Mouse (Mus musculus) hindbrain, embryonic 13.5 days (tissue): ENCODE results near the gene Kif27. TPM values are rescaled to one million over a fixed set of nuclear protein-coding genes. Genes with fewer than 3 reads are reported as not detected.

ENCODE experiments used
- ATAC-seq: fragments of 200-750 bp; cut with Nextera tagmentation; 2 replicates; pipeline ENCODE4 v1.8.0; 2017; ENCODE audit warnings: moderate TSS enrichment; ENCODE audit not compliant: low FRiP score
- H3K27ac ChIP-seq: fragments of 300-500 bp; sonication (generic); 2 replicates; pipeline ENCODE4 v1.5.1; 2015; ENCODE audit warnings: inconsistent platforms, mild to moderate bottlenecking, moderate library complexity
- H3K27me3 ChIP-seq: fragments of 300-500 bp; sonication (generic); 2 replicates; pipeline ENCODE4 v1.6.1; 2015; ENCODE audit warnings: mild to moderate bottlenecking, inconsistent platforms
- H3K36me3 ChIP-seq: fragments of 300-500 bp; sonication (generic); 2 replicates; pipeline ENCODE4 v1.6.1; 2015; ENCODE audit warnings: mild to moderate bottlenecking, inconsistent platforms
- H3K4me1 ChIP-seq: fragments of 300-500 bp; sonication (generic); replicated peaks from 2 replicates; pipeline ENCODE4 v1.6.1; 2015; ENCODE audit warnings: inconsistent platforms
- H3K4me2 ChIP-seq: fragments of 300-500 bp; sonication (generic); 2 replicates; pipeline ENCODE4 v1.6.1; 2015; ENCODE audit warnings: inconsistent platforms, mild to moderate bottlenecking, moderate library complexity
- H3K4me3 ChIP-seq: fragments of 300-500 bp; sonication (generic); 2 replicates; pipeline ENCODE4 v1.5.1; 2015; ENCODE audit warnings: mild to moderate bottlenecking, inconsistent platforms
- H3K9ac ChIP-seq: fragments of 300-500 bp; sonication (generic); 2 replicates; pipeline ENCODE4 v1.6.1; 2015; ENCODE audit warnings: mild to moderate bottlenecking, inconsistent platforms
- H3K9me3 ChIP-seq: fragments of 300-500 bp; sonication (generic); 2 replicates; pipeline ENCODE4 v1.6.1; 2016; ENCODE audit warnings: inconsistent platforms
- WGBS: fragments of 180-500 bp; shearing (Covaris S2); methylation state at CpG from one replicate; pipeline ENCODE4 v1.1.7; 2015; 5-methylcytosine and 5-hydroxymethylcytosine counted together
- polyA plus RNA-seq: library from polyadenylated mRNA; unstranded; fragments of >200 nt; fragmentation: Nextera tagmentation; extraction: Ambion mirVana; gene quantifications from 2 replicates; pipeline ENCODE4 v1.2.1, GENCODE M21; 2015

The Kif27 gene
- polyA plus RNA-seq, 1 experiment from 2014 or later, result 2.5 TPM

DNA sequence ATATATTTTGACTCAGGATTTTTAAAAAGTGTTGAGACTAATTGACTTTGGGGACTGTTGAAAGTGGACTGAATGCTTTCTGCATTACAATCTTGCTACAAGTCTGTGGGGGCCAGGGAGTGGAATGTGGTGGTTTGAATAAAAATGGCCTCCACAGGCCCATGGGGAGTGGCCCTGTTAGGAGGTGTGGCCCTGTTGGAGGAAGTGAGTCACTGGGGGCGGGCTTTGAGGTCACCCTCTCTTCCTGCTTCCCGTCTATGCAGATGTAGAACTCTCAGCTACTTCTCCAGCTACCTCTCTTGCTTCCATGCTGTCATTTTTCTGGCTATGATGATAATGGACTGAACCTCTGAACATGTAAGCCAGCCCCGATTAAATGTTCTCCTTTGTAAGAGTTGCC, 60.2 kb downstream of the Kif27 start:
- Histone ChIP-seq H3K9me3 (no peaks in the 10 kb centered on the region), H3K4me1 (no peaks in the 10 kb centered on the region), H3K36me3 (no peaks in the 10 kb centered on the region), H3K27ac (no peak overlapping the region), H3K27me3 (no peaks in the 10 kb centered on the region), H3K4me2 (no peak overlapping the region), H3K9ac (no peak overlapping the region), H3K4me3 (no peak overlapping the region)
- WGBS, result 93% methylated on average over 3 of the region's 3 CpGs
- ATAC-seq, result no peak

DNA sequence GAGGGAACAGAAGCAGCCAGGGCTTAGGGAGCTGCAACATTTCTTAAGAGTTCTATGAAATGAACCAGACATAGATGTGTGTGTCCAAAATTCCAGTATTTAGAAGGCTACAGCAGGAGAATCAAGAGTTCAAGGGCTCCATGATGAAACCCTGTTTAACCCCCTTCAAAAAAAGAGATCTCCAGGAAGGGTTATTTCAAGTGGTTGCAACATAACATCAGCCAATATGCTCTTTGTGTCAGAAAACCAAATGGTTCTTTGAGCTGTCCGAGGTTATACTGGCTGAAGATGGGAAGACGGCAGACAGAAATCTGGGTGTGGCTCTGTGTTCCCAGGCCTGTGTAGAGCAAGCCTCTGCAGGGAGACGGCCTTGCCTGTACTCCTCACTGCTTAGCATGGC, 63.3 kb downstream of the Kif27 start:
- H3K4me3 ChIP-seq, result no peak overlapping the region
- no peaks in the 10 kb centered on the region for H3K9me3 ChIP-seq
- WGBS, result 84% methylated on average over 3 of the region's 3 CpGs
- H3K27ac ChIP-seq, result no peak overlapping the region
- no peaks in the 10 kb centered on the region for H3K36me3 ChIP-seq
- peaks cover 4% of the 10 kb centered on the region for H3K4me1 ChIP-seq
- no peak overlapping the region for H3K4me2 ChIP-seq
- no peak overlapping the region for H3K9ac ChIP-seq
- no peaks in the 10 kb centered on the region for H3K27me3 ChIP-seq
- ATAC-seq, result no peak

DNA sequence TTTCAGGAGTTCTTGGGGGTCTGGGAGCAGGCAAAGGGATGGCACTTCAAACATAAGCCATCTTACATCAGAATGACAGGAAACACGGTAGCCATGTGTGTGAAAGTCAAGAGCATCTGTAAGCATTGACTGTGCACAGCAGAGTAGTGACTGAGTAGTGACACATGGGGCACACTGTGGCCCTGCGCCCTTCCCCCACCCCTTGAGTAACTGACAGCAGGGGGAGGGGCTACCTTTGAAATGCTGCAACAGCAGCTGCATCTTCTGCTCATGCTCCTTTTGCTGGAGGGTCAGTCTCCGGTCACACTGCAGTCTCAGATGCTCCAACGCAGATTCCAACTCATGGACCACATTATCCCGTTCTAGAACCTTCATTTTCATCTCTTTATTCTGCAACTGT, 66.1 kb downstream of the Kif27 start:
- H3K4me1 ChIP-seq, result peaks cover 4% of the 10 kb centered on the region
- H3K36me3 ChIP-seq, result no peaks in the 10 kb centered on the region
- no peak overlapping the region for H3K4me2 ChIP-seq
- H3K9me3 ChIP-seq, result no peaks in the 10 kb centered on the region
- 13% methylated on average over 5 of the region's 5 CpGs for WGBS
- no peak for ATAC-seq
- no peak overlapping the region for H3K4me3 ChIP-seq
- H3K27me3 ChIP-seq, result no peaks in the 10 kb centered on the region
- H3K27ac ChIP-seq, result no peak overlapping the region
- H3K9ac ChIP-seq, result no peak overlapping the region

DNA sequence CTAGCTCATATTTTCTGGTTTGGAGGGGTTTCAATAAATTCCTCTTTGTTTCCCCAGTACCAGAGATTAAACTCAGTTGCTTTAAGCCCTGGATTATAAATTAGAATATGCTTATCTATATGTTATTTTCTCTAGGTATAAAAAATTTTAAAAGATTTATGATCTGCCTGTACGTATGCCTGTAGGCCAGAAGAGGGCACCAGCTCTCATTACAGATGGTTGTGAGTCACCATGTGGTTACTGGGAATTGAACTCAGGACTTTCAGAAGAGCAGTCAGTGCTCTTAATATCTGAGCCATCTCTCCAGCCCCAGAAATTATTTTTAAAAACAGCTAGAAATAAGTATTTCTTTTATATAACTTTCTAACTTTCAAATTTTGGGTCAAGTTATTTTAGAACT, 69.6 kb downstream of the Kif27 start:
- H3K4me1 ChIP-seq, result peaks cover 4% of the 10 kb centered on the region
- H3K27ac ChIP-seq, result no peak overlapping the region
- no peak overlapping the region for H3K4me3 ChIP-seq
- H3K27me3 ChIP-seq, result no peaks in the 10 kb centered on the region
- no peaks in the 10 kb centered on the region for H3K36me3 ChIP-seq
- H3K9me3 ChIP-seq, result no peaks in the 10 kb centered on the region
- H3K4me2 ChIP-seq, result no peak overlapping the region
- ATAC-seq, result no peak
- H3K9ac ChIP-seq, result no peak overlapping the region
- WGBS, result 56% methylated on average over 1 of the region's 1 CpGs

DNA sequence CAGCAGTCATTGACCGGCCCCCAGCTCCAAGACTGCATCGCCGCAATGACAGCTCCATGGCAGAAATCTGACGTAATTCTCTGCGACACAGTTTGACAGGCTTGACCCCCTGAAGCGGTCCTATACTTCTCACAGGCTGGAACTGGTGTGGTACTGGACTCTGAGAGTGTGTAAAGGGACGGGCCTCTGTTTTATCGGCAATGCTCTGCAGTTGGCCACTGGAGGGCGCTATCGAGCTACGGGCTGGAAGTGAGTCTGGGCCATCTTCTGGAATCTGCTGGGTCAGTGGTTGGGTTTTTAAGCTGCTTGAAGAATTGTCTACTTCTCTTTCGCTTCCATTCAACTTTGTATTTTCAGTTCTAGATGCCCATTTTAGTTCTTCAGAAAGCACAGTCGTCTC, 71.1 kb downstream of the Kif27 start:
- 13% methylated on average over 13 of the region's 13 CpGs for WGBS
- no peak overlapping the region for H3K9ac ChIP-seq
- peaks cover 2% of the 10 kb centered on the region for H3K4me1 ChIP-seq
- no peaks in the 10 kb centered on the region for H3K36me3 ChIP-seq
- no peaks in the 10 kb centered on the region for H3K27me3 ChIP-seq
- H3K4me3 ChIP-seq, result no peak overlapping the region
- H3K27ac ChIP-seq, result no peak overlapping the region
- H3K4me2 ChIP-seq, result no peak overlapping the region
- no peak for ATAC-seq
- H3K9me3 ChIP-seq, result no peaks in the 10 kb centered on the region

DNA sequence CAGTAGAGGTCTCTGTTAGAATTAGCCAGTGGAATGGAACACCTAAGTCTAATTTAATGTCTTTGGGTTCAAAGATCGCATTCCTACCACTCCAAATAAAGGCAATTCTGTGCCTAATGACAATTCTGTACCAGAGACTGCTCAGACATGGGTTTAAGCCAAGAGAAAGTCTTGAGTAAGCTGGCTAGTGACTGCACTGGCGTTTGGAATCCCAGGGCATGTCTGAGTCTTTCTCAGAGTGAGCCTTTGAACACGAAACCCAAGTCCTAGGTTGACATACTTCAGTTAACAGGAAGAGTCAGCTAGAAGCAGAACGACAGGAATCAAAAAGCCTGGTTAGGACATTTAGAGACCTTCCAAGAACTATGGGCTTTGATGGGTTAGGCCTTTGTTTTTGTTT, 75.5 kb downstream of the Kif27 start:
- ATAC-seq, result no peak
- Histone ChIP-seq H3K4me2 (no peak overlapping the region), H3K9me3 (no peaks in the 10 kb centered on the region), H3K4me3 (no peak overlapping the region), H3K27ac (no peak overlapping the region), H3K4me1 (no peaks in the 10 kb centered on the region), H3K9ac (no peak overlapping the region), H3K27me3 (no peaks in the 10 kb centered on the region), H3K36me3 (no peaks in the 10 kb centered on the region)
- 75% methylated on average over 4 of the region's 4 CpGs for WGBS

DNA sequence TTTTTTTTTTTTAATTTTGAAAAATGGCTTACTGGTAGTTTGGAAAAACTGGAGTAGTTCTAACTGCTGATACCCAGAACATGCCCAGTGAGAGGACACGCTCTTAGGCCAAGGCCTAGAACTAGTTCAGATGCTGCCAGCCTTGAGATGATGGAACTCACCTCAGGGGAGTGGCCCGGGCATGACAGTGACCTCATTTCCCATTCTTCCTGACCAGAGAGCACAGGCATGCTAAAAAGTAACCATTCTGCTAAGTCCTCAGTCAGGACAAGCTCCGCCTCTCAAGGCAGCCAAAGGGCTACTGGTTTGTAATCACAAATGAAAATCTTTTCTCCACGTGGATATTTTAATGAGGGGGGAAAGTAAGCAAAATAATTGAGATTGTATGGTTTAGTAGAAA, 77.0 kb downstream of the Kif27 start:
- Histone ChIP-seq H3K36me3 (no peaks in the 10 kb centered on the region), H3K4me1 (no peaks in the 10 kb centered on the region), H3K27ac (no peak overlapping the region), H3K27me3 (no peaks in the 10 kb centered on the region), H3K9me3 (no peaks in the 10 kb centered on the region), H3K4me2 (no peak overlapping the region), H3K4me3 (no peak overlapping the region), H3K9ac (no peak overlapping the region)
- no peak for ATAC-seq
- WGBS, result 67% methylated on average over 4 of the region's 4 CpGs

DNA sequence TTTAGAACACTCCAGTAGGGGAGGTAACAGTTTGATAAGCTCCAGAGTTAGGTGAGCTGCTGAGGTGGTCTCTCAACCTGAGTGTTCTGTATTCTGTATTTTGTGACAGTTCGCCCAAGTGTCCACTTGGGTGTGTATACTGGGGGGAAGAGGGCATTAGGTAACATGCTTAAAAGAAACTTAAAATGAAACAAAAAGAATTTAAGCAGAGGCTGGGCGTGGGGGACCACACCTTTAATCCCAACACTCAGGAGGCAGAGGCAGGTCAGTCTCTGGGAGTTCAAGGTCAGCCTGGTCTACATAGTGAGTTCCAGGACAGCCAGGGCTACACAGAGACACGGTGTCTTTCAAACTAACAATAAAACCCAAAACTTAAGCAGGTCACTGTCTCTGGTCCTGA, 78.4 kb downstream of the Kif27 start:
- no peak for ATAC-seq
- no peaks in the 10 kb centered on the region for H3K36me3 ChIP-seq

DNA sequence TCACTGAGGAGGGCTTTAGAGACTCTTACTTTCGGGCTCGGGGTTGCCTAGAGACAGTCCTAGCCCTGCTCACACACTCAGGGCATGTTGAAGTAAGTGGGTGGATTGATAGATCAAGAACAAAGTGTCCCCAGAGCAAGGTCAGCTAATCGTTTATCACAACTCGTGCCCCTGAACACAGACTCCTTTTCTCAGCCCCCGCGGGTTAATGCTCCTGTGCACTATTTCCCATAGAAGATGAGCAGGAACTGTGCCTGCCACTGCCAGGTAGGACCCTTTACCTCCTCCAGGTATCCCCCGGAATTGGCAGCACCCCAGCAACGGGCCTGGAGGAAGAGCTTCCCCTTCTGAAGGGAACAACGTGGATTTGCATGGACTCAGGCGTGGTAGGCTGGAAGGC, 82.7 kb downstream of the Kif27 start:
- H3K4me3 ChIP-seq, result no peak overlapping the region
- H3K27ac ChIP-seq, result no peak overlapping the region
- no peaks in the 10 kb centered on the region for H3K9me3 ChIP-seq
- peaks cover 20% of the 10 kb centered on the region for H3K4me1 ChIP-seq
- no peaks in the 10 kb centered on the region for H3K36me3 ChIP-seq
- ATAC-seq, result no peak
- no peak overlapping the region for H3K4me2 ChIP-seq
- 67% methylated on average over 10 of the region's 10 CpGs for WGBS
- H3K9ac ChIP-seq, result no peak overlapping the region
- H3K27me3 ChIP-seq, result peaks cover 10% of the 10 kb centered on the region; the same call in 1 of the 2 replicates

More for the DNA sequence above, 78.4 kb downstream of the Kif27 start:
- Histone ChIP-seq H3K4me1 (peaks cover under 1% of the 10 kb centered on the region; the same call in 1 of the 2 replicates), H3K27me3 (0 out of 2 replicates have a peak, but pooled peaks cover 9% of the 10 kb centered on the region), H3K4me3 (no peak overlapping the region), H3K27ac (no peak overlapping the region), H3K9ac (no peak overlapping the region), H3K9me3 (no peaks in the 10 kb centered on the region), H3K4me2 (no peak overlapping the region)
- 82% methylated on average over 3 of the region's 3 CpGs for WGBS

DNA sequence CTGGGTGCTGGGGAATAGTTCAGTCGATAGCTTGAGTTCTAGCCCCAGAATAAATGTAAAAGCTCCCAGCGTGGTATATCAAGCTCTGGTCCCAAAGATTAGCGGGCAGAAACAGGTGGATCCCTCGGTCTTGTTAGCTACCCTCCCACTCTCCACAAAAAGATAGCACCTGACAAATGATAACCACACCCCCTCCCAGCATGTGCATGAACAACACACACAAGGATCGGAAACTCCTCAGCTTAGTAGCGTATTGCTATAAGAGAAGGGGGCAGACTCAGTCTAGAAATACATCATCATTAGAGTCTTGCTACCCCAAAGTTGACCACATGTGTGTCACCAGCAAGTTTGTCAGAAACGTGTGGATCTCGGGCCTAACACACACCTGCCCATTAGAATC, 83.3 kb downstream of the Kif27 start, which contains the start of gene Gkap1:
Gkap1 (minus strand) TSS at position 101 of the 400 bp plus-strand sequence.
- no peaks in the 10 kb centered on the region for H3K9me3 ChIP-seq
- H3K4me1 ChIP-seq, result peaks cover 20% of the 10 kb centered on the region
- no peaks in the 10 kb centered on the region for H3K36me3 ChIP-seq
- ATAC-seq, result no peak
- H3K9ac ChIP-seq, result peak within 1 kb of the TSS; percentile 89
- H3K27me3 ChIP-seq, result peaks cover 10% of the 10 kb centered on the region; the same call in 1 of the 2 replicates
- peak within 1 kb of the TSS; percentile 79 for H3K4me2 ChIP-seq
- H3K27ac ChIP-seq, result peak within 1 kb of the TSS; percentile 83
- peak within 1 kb of the TSS; percentile 87 for H3K4me3 ChIP-seq
- WGBS, result 84% methylated on average over 8 of the region's 8 CpGs

DNA sequence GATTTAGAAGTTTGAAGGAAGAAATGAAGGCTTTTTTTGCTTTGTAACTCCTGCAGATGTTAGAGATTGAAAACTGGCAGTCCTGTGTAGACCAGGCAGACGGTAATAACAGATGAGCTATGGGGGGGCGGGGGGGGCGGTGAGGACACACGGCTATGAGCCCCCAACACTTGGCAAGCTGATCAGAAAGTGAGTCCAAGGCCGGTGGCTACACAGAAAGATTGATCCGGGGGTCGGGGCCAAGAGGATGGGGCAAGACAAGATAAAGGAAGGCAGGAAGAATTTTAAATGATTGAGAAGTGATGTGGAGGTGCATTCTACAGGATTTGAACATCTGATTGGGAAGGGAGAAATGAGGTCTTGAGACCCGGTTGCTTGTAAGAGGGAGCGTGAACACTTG, 83.8 kb downstream of the Kif27 start:
- 23% methylated on average over 9 of the region's 9 CpGs for WGBS
- Histone ChIP-seq H3K4me2 (peak overlapping the region; percentile 79), H3K27ac (no peak overlapping the region), H3K9ac (peak overlapping the region; percentile 89), H3K36me3 (no peaks in the 10 kb centered on the region), H3K9me3 (no peaks in the 10 kb centered on the region), H3K4me1 (peaks cover 20% of the 10 kb centered on the region), H3K4me3 (peak overlapping the region; percentile 87), H3K27me3 (peaks cover 10% of the 10 kb centered on the region; the same call in 1 of the 2 replicates)
- no peak for ATAC-seq

DNA sequence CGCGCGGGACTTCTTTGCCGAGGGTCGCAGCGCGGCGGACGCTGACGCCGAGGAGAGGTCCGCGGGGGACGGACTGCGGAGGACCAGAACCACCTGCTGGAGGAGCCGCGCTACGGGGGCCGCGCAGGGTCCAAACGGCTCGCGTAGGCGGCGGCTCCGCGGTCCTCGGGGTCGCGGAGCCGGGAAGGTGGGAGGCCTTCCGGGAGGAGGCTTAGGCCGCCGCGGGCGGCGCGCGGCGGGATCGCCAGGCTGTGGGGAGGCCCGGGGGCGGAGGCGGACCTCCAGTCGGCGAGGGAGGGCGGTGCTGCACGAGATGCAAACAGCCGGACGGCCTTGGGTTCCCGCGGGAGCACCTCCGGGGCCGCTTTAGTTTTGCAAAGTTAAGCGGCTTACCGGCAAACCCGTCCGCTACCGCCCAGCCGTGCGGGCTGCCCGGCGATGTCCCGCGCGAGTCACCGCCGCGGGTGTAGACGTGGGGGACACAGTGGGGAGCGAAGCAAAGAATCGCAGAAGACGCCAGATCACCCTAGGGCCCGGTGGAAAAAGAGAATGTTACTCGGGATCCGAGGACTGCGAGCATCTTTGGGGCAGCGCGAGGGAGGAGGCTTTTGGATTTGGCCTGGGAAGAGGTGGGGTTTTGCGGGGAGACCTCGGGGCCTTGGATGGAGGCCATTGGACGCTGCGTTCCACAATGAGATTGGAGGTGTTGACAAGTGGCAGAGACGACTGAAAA, 84.5 kb downstream of the Kif27 start:
- Histone ChIP-seq H3K27ac (peak overlapping the region; percentile 83), H3K4me3 (peak overlapping the region; percentile 87), H3K36me3 (no peaks in the 10 kb centered on the region), H3K9ac (peak overlapping the region; percentile 89), H3K9me3 (no peaks in the 10 kb centered on the region), H3K4me1 (peaks cover 20% of the 10 kb centered on the region), H3K4me2 (peak overlapping the region; percentile 79), H3K27me3 (peaks cover 10% of the 10 kb centered on the region; the same call in 1 of the 2 replicates)
- WGBS, result under 1% methylated on average over 80 of the region's 84 CpGs
- peak; percentile 84 for ATAC-seq
